Mouse (Mus musculus) mesoderm, embryonic 11.5 days (tissue): ENCODE measurements around the gene Gucy2d.

Experiments used
- DNase-seq: peaks from one replicate; pipeline ENCODE4 v3.0.0-alpha.2; 2012; ENCODE audit warnings: low read depth, low spot score

Gucy2d gene

GRCm38 (mm10) chr7:98439956-98440466 lies at the start of gene Gucy2d:
Gene Gucy2d (plus strand): TSS chr7:98440416.
- peak; percentile 41 for DNase-seq

- DNase-seq: no peak
These were observed 49.7 kb upstream of the Gucy2d start for GRCm38 (mm10) chr7:98390486-98390885.

GRCm38 (mm10) chr7:98391351-98391936 lies 48.8 kb upstream of the Gucy2d start:
- DNase-seq: no peak

- DNase-seq: no peak
These were observed 47.6 kb upstream of the Gucy2d start for GRCm38 (mm10) chr7:98392466-98393201.

- no peak for DNase-seq
These were observed 37.3 kb upstream of the Gucy2d start for GRCm38 (mm10) chr7:98402582-98403574.

- DNase-seq: no peak
These were observed 36.2 kb upstream of the Gucy2d start for GRCm38 (mm10) chr7:98403996-98404395.

- DNase-seq: no peak
These were observed 32.6 kb upstream of the Gucy2d start for GRCm38 (mm10) chr7:98407615-98408014.

- no peak for DNase-seq
These were observed 27.1 kb upstream of the Gucy2d start for GRCm38 (mm10) chr7:98413115-98413514.

- DNase-seq: peak; percentile 37
These were observed 24.7 kb upstream of the Gucy2d start for GRCm38 (mm10) chr7:98415550-98415949.

GRCm38 (mm10) chr7:98416020-98416419 lies 24.2 kb upstream of the Gucy2d start:
- DNase-seq: no peak

- no peak for DNase-seq
These were observed 22.0 kb upstream of the Gucy2d start for GRCm38 (mm10) chr7:98418031-98418805.

GRCm38 (mm10) chr7:98419366-98419765 lies 20.9 kb upstream of the Gucy2d start:
- no peak for DNase-seq

GRCm38 (mm10) chr7:98423546-98423945 lies 16.7 kb upstream of the Gucy2d start:
- DNase-seq: no peak

GRCm38 (mm10) chr7:98424396-98424795 lies 15.8 kb upstream of the Gucy2d start:
- DNase-seq: no peak

- DNase-seq: no peak
These were observed 14.7 kb upstream of the Gucy2d start for GRCm38 (mm10) chr7:98425551-98425950.

- DNase-seq: no peak
These were observed 13.6 kb upstream of the Gucy2d start for GRCm38 (mm10) chr7:98426641-98427040.

- no peak for DNase-seq
These were observed 12.9 kb upstream of the Gucy2d start for GRCm38 (mm10) chr7:98427115-98427835.

- DNase-seq: no peak
These were observed 10.6 kb upstream of the Gucy2d start for GRCm38 (mm10) chr7:98429579-98429978.

- peak; percentile 72 for DNase-seq
These were observed 9.4 kb upstream of the Gucy2d start for GRCm38 (mm10) chr7:98430785-98431184.

- DNase-seq: peak; percentile 70
These were observed 2.6 kb upstream of the Gucy2d start for GRCm38 (mm10) chr7:98437629-98438028.
